Mouse (Mus musculus): ENCODE measurements around the gene Camk2b. TPM values are rescaled to one million over a fixed set of nuclear protein-coding genes. Genes with fewer than 3 reads are reported as not detected.

Gene Camk2b
- polyA plus RNA-seq, 1 experiment from 2014 or later, result 138 TPM

- peaks cover 15% of the 10 kb centered on the region for H3K4me1 ChIP-seq (ENCODE audit: control insufficient read depth, insufficient read depth, low read depth, low read length)
- WGBS, result 86% methylated on average over 11 of the region's 11 CpGs
- no peak for ATAC-seq
- H3K4me3 ChIP-seq (ENCODE audit: low read length), result no peak overlapping the region
- H3K27me3 ChIP-seq (replicated peaks; ENCODE audit: control insufficient read depth, insufficient read depth, low read length), result peaks cover 23% of the 10 kb centered on the region
- no peak overlapping the region for H3K4me2 ChIP-seq (ENCODE audit: low read length)
- H3K9me3 ChIP-seq (ENCODE audit: control insufficient read depth, low read length), result no peaks in the 10 kb centered on the region
- H3K27ac ChIP-seq (ENCODE audit: low read depth, low read length), result no peak overlapping the region
- no peaks in the 10 kb centered on the region for H3K36me3 ChIP-seq (ENCODE audit: control insufficient read depth, insufficient read depth, low read length)
- no peak overlapping the region for H3K9ac ChIP-seq (ENCODE audit: low read depth, low read length)
Observed at GRCm38 (mm10) chr11:6062329-6062728, 3.8 kb downstream of the Camk2b start.

- ATAC-seq, result no peak
Observed at GRCm38 (mm10) chr11:6061891-6062290, 4.3 kb downstream of the Camk2b start.

DNA sequence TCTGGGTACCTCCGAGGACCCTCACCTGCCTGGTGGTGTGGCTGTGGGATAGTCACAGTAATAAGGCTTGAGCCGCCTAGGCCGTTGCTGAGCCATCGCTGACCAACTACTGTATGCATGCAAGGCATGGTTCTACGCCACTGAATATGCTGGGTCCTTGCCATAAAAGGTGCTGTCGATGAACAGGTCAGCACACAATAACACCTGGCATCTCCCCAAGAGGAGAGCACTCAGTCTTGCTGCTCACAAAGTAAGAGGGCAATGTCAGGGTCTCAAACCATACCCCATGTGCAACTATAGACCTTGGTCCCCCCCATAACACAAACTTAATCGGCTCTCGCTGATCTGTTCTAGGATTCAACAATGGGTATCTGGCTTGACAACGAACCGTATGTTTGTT lies 7.0 kb downstream of the Camk2b start:
- no peaks in the 10 kb centered on the region for H3K9me3 ChIP-seq (ENCODE audit: control insufficient read depth, low read length)
- no peak overlapping the region for H3K4me2 ChIP-seq (ENCODE audit: low read length)
- no peak for ATAC-seq
- no peak overlapping the region for H3K9ac ChIP-seq (ENCODE audit: low read depth, low read length)
- H3K4me3 ChIP-seq (ENCODE audit: low read length), result no peak overlapping the region
- peaks cover 15% of the 10 kb centered on the region for H3K4me1 ChIP-seq (ENCODE audit: control insufficient read depth, insufficient read depth, low read depth, low read length)
- H3K27ac ChIP-seq (ENCODE audit: low read depth, low read length), result no peak overlapping the region
- no peaks in the 10 kb centered on the region for H3K27me3 ChIP-seq (replicated peaks; ENCODE audit: control insufficient read depth, insufficient read depth, low read length)
- WGBS, result 93% methylated on average over 10 of the region's 10 CpGs
- H3K36me3 ChIP-seq (ENCODE audit: control insufficient read depth, insufficient read depth, low read length), result no peaks in the 10 kb centered on the region

More at GRCm38 (mm10) chr11:6061891-6062290, 4.3 kb downstream of the Camk2b start:
- H3K4me3 ChIP-seq (ENCODE audit: low read length), result no peak overlapping the region
- no peak overlapping the region for H3K4me2 ChIP-seq (ENCODE audit: low read length)
- H3K36me3 ChIP-seq (ENCODE audit: control insufficient read depth, insufficient read depth, low read length), result no peaks in the 10 kb centered on the region
- no peaks in the 10 kb centered on the region for H3K9me3 ChIP-seq (ENCODE audit: control insufficient read depth, low read length)
- H3K27ac ChIP-seq (ENCODE audit: low read depth, low read length), result no peak overlapping the region
- H3K4me1 ChIP-seq (ENCODE audit: control insufficient read depth, insufficient read depth, low read depth, low read length), result peaks cover 15% of the 10 kb centered on the region
- WGBS, result 85% methylated on average over 5 of the region's 5 CpGs
- peaks cover 19% of the 10 kb centered on the region for H3K27me3 ChIP-seq (replicated peaks; ENCODE audit: control insufficient read depth, insufficient read depth, low read length)
- no peak overlapping the region for H3K9ac ChIP-seq (ENCODE audit: low read depth, low read length)

GRCm38 (mm10) chr11:6053386-6053785 lies 12.8 kb downstream of the Camk2b start:
- Histone ChIP-seq H3K4me3 (ENCODE audit: low read length) (no peak overlapping the region), H3K9ac (ENCODE audit: low read depth, low read length) (no peak overlapping the region), H3K36me3 (ENCODE audit: control insufficient read depth, insufficient read depth, low read length) (no peaks in the 10 kb centered on the region), H3K27ac (ENCODE audit: low read depth, low read length) (no peak overlapping the region), H3K4me1 (ENCODE audit: control insufficient read depth, insufficient read depth, low read depth, low read length) (no peaks in the 10 kb centered on the region), H3K9me3 (ENCODE audit: control insufficient read depth, low read length) (no peaks in the 10 kb centered on the region), H3K27me3 (replicated peaks; ENCODE audit: control insufficient read depth, insufficient read depth, low read length) (no peaks in the 10 kb centered on the region), H3K4me2 (ENCODE audit: low read length) (no peak overlapping the region)
- no peak for ATAC-seq
- 89% methylated on average over 7 of the region's 8 CpGs for WGBS

DNA sequence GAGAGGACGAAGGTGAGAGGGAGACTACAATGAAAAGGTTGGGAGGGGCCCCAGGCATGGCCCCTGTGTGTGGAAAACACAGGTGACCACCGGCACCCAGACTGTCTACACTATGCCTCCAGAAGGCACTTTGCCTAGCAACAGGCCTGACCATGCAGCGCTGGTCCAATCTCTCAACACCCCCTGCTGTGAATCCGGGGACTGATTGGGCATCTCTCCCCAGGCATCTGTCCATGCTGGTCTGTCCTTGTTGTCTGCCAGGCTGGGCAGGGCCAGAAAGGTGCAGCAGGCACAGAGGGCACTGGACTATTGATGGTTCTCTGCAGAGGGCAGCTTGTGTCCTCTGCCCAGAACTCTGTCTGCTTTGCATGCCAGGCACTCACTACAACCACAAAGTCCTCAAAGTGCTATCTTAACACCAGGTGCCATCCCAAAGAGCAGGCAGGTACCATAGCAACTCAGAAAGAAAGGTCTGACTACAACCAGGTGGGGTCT lies 16.0 kb downstream of the Camk2b start:
- Histone ChIP-seq H3K9ac (ENCODE audit: low read depth, low read length) (no peak overlapping the region), H3K4me1 (ENCODE audit: control insufficient read depth, insufficient read depth, low read depth, low read length) (no peaks in the 10 kb centered on the region), H3K36me3 (ENCODE audit: control insufficient read depth, insufficient read depth, low read length) (no peaks in the 10 kb centered on the region), H3K27ac (ENCODE audit: low read depth, low read length) (no peak overlapping the region), H3K4me2 (ENCODE audit: low read length) (no peak overlapping the region), H3K27me3 (replicated peaks; ENCODE audit: control insufficient read depth, insufficient read depth, low read length) (no peaks in the 10 kb centered on the region), H3K4me3 (ENCODE audit: low read length) (no peak overlapping the region), H3K9me3 (ENCODE audit: control insufficient read depth, low read length) (no peaks in the 10 kb centered on the region)
- WGBS, result 72% methylated on average over 4 of the region's 4 CpGs
- 0 out of 2 replicates have a peak, but pooled peaks have one; percentile 43 for ATAC-seq

- H3K4me2 ChIP-seq (ENCODE audit: low read length), result no peak overlapping the region
- WGBS, result 85% methylated on average over 9 of the region's 9 CpGs
- H3K9ac ChIP-seq (ENCODE audit: low read depth, low read length), result no peak overlapping the region
- H3K36me3 ChIP-seq (ENCODE audit: control insufficient read depth, insufficient read depth, low read length), result no peaks in the 10 kb centered on the region
- no peak overlapping the region for H3K4me3 ChIP-seq (ENCODE audit: low read length)
- ATAC-seq, result no peak
- no peaks in the 10 kb centered on the region for H3K9me3 ChIP-seq (ENCODE audit: control insufficient read depth, low read length)
- H3K27me3 ChIP-seq (replicated peaks; ENCODE audit: control insufficient read depth, insufficient read depth, low read length), result no peaks in the 10 kb centered on the region
- H3K27ac ChIP-seq (ENCODE audit: low read depth, low read length), result no peak overlapping the region
- no peaks in the 10 kb centered on the region for H3K4me1 ChIP-seq (ENCODE audit: control insufficient read depth, insufficient read depth, low read depth, low read length)
Observed at GRCm38 (mm10) chr11:6048208-6048607, 18.0 kb downstream of the Camk2b start.

DNA sequence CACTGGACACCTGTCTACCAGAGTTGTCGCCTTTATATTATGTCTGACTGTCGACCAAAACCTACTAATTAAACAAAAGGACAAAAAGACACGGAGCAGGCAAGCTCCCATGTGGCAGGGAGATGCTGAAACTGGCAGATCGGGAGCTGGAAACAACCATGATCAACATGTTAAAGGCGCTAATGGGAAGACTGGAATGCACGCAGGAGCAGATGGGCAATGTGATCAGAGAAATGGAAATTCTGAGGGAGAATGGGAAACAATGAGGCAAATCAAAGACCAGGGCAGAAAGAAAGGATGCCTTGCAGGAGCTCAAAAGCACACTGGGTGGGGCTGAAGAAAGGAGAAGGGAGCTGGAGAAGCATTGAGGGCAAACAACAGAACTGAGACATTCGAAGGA lies 27.2 kb downstream of the Camk2b start:
- Histone ChIP-seq H3K27me3 (replicated peaks; ENCODE audit: control insufficient read depth, insufficient read depth, low read length) (no peaks in the 10 kb centered on the region), H3K27ac (ENCODE audit: low read depth, low read length) (no peak overlapping the region), H3K4me1 (ENCODE audit: control insufficient read depth, insufficient read depth, low read depth, low read length) (peaks cover 7% of the 10 kb centered on the region), H3K36me3 (ENCODE audit: control insufficient read depth, insufficient read depth, low read length) (no peaks in the 10 kb centered on the region), H3K4me2 (ENCODE audit: low read length) (no peak overlapping the region), H3K9ac (ENCODE audit: low read depth, low read length) (no peak overlapping the region), H3K9me3 (ENCODE audit: control insufficient read depth, low read length) (no peaks in the 10 kb centered on the region), H3K4me3 (ENCODE audit: low read length) (no peak overlapping the region)
- 26% methylated on average over 7 of the region's 7 CpGs for WGBS
- 0 out of 2 replicates have a peak, but pooled peaks have one; percentile 2 for ATAC-seq

- H3K27ac ChIP-seq (ENCODE audit: low read depth, low read length), result no peak overlapping the region
- WGBS, result 92% methylated on average over 7 of the region's 7 CpGs
- no peak overlapping the region for H3K9ac ChIP-seq (ENCODE audit: low read depth, low read length)
- H3K9me3 ChIP-seq (ENCODE audit: control insufficient read depth, low read length), result no peaks in the 10 kb centered on the region
- H3K4me3 ChIP-seq (ENCODE audit: low read length), result no peak overlapping the region
- H3K36me3 ChIP-seq (ENCODE audit: control insufficient read depth, insufficient read depth, low read length), result no peaks in the 10 kb centered on the region
- peaks cover 7% of the 10 kb centered on the region for H3K4me1 ChIP-seq (ENCODE audit: control insufficient read depth, insufficient read depth, low read depth, low read length)
- H3K27me3 ChIP-seq (replicated peaks; ENCODE audit: control insufficient read depth, insufficient read depth, low read length), result no peaks in the 10 kb centered on the region
- no peak for ATAC-seq
- no peak overlapping the region for H3K4me2 ChIP-seq (ENCODE audit: low read length)
Observed at GRCm38 (mm10) chr11:6037686-6038085, 28.5 kb downstream of the Camk2b start.

- whole genome bisulfite sequencing, result 80% methylated on average over 7 of the region's 7 CpGs
- no peak for ATAC-seq
- H3K36me3 ChIP-seq (ENCODE audit: control insufficient read depth, insufficient read depth, low read length), result no peaks in the 10 kb centered on the region
Observed at GRCm38 (mm10) chr11:6037198-6037597, 29.0 kb downstream of the Camk2b start.

GRCm38 (mm10) chr11:6036477-6036876 lies 29.7 kb downstream of the Camk2b start:
- H3K4me2 ChIP-seq (ENCODE audit: low read length), result no peak overlapping the region
- no peak overlapping the region for H3K27ac ChIP-seq (ENCODE audit: low read depth, low read length)
- no peaks in the 10 kb centered on the region for H3K9me3 ChIP-seq (ENCODE audit: control insufficient read depth, low read length)
- WGBS, result 87% methylated on average over 4 of the region's 4 CpGs
- H3K27me3 ChIP-seq (replicated peaks; ENCODE audit: control insufficient read depth, insufficient read depth, low read length), result no peaks in the 10 kb centered on the region
- H3K36me3 ChIP-seq (ENCODE audit: control insufficient read depth, insufficient read depth, low read length), result no peaks in the 10 kb centered on the region
- no peak overlapping the region for H3K9ac ChIP-seq (ENCODE audit: low read depth, low read length)
- no peak overlapping the region for H3K4me3 ChIP-seq (ENCODE audit: low read length)
- ATAC-seq, result no peak
- peaks cover 7% of the 10 kb centered on the region for H3K4me1 ChIP-seq (ENCODE audit: control insufficient read depth, insufficient read depth, low read depth, low read length)

More at GRCm38 (mm10) chr11:6037198-6037597, 29.0 kb downstream of the Camk2b start:
- Histone ChIP-seq H3K4me1 (ENCODE audit: control insufficient read depth, insufficient read depth, low read depth, low read length) (peaks cover 7% of the 10 kb centered on the region), H3K9ac (ENCODE audit: low read depth, low read length) (no peak overlapping the region), H3K9me3 (ENCODE audit: control insufficient read depth, low read length) (no peaks in the 10 kb centered on the region), H3K4me2 (ENCODE audit: low read length) (no peak overlapping the region), H3K27ac (ENCODE audit: low read depth, low read length) (no peak overlapping the region), H3K4me3 (ENCODE audit: low read length) (no peak overlapping the region), H3K27me3 (replicated peaks; ENCODE audit: control insufficient read depth, insufficient read depth, low read length) (no peaks in the 10 kb centered on the region)
